Mouse (Mus musculus) brain, embryonic 14.5 days (tissue): ENCODE data around the gene Crhbp.

Experiments used
- CTCF ChIP-seq: fragments of 200-500 bp; IDR thresholded peaks from 2 replicates; pipeline ENCODE4 v1.5.1; 2012; ENCODE audit warnings: inconsistent platforms, mild to moderate bottlenecking, moderate library complexity, borderline replicate concordance; ENCODE audit not compliant: insufficient read depth, insufficient read length; ENCODE audit errors: extremely low read depth
- POLR2A ChIP-seq: fragments of 200-500 bp; IDR thresholded peaks from 2 replicates; pipeline ENCODE4 v1.6.1; 2012; ENCODE audit warnings: mild to moderate bottlenecking, inconsistent platforms, borderline replicate concordance; ENCODE audit not compliant: poor library complexity, insufficient read depth, insufficient read length, severe bottlenecking; ENCODE audit errors: extremely low read depth

DNA sequence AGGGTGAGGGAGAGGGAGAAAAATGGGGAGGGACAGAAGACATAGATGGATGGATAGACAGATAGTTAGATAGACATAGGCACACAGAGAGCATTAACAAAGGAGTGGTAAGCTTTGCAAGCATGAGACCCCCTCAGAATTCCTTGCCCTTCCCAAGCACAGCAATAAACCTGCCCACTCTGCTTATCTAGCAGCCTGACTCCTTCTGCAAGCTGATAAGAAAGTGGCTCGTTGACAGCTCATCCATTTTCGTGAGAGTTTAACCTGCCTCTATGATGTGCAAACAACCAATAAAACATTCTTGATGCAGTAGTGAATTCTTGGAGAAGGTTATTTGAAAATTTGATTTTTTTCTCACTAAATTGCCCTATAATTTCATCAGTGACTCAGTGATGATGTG lies 32.5 kb downstream of the Crhbp start:
- TF ChIP-seq CTCF = no peak
- no peak for TF ChIP-seq POLR2A
